Mouse (Mus musculus) cerebellum, postnatal 25 days (tissue): ENCODE measurements around the gene Tbc1d2.
A peak's percentile ranks its signal among the peaks of the same experiment; 100 is the strongest.
"Not testable (repeated sequence)": the region's sequence is repeated elsewhere in the genome, so short reads cannot be mapped to it uniquely, and the experiment has no call there.

Experiments
- DNase-seq, 2 experiments: peaks; one replicate each; pipeline ENCODE4 v3.0.0; 2021; ENCODE audit warnings: mixed read lengths in 2 of 2

The Tbc1d2 gene

DNA sequence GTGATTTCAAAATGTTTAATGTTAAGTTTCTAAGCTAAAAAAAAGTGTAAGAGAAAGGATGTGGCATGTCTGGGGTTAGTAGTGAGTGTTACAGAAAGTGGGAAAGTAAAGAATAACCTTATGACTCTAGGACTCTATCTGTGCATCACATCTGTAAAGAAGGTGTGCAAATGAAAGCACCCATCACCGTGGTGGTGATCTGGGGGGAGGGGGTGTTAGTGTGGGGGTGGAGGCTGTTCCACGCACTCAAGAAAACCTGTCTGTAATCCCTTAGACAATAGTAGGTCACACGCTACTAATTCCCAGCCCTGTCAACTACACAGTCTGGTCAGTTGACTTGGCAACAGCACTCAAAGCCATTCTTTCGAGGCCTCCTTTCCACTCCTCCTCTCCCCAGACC lies 8.7 kb downstream of the Tbc1d2 start:
- DNase-seq = no peak

DNA sequence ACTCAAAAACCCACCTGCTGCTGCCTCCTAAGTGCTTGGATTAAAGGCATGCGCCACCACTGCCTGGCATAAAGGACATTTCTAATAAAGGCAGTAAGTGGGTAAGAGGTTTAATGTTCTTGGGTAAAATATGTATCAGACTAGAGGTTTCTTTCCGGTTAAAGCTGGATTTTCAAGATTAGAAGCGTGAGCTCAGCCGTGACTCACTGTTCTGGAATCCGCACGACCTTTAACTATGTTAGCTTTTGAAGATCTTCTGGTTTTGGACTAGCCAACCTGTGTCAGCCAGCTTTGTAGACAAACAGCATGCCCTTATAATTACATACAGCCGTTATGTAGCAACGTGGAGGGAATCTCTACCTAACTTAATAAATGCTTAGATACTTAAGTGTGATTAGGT lies 10.1 kb downstream of the Tbc1d2 start:
- no peak for DNase-seq

DNA sequence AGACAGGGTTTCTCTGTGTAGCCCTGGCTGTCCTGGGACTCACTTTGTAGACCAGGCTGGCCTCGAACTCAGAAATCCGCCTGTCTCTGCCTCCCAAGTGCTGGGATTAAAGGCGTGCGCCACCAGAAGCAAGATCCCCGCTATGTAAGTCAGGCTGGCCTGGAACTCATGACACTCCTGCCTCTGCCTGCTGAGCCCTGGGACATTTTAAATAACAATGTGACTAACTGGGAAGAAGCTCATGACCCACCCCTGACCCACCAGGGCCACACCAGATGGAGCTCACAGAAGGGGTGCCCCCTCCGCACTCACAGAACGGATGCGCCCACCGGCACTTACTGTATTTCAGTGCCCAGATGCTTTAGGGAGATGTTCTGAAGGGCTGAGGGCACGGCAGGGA lies 12.8 kb downstream of the Tbc1d2 start:
- DNase-seq = not testable (repeated sequence)

DNA sequence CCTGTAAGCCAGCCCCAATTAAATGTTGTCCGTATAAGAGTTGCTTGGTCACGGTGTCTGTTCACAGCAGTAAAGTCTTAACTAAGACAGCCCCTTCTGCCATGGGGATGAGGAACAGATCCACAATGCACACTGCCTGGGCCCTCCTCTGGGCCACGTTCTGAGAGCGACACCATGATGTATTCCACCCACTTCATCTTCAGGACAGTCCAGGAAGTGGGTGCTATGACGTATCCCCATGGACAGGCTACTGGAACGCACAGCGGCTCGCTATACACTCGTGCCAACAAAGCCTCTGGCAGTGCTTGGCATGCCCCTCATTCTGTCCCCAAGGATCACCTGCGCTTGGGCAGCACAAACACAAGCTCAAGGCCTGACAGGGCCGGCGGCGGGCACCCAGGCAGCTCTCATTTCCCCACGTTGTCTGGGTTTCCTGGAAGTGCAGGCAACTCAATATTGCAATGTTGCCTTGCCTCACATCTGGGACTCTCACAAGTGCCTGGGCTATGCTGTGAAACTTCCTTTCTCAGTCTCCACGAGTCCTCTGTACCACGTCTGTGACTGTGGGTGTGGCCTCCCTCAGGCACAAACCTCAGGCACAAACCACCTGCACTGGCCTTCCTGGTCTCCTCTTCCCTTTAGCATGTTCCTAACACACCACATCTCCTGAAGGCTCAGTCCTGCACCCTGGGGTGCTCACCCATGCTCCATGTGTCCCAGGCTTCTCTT lies 14.1 kb downstream of the Tbc1d2 start:
- no peak for DNase-seq

DNA sequence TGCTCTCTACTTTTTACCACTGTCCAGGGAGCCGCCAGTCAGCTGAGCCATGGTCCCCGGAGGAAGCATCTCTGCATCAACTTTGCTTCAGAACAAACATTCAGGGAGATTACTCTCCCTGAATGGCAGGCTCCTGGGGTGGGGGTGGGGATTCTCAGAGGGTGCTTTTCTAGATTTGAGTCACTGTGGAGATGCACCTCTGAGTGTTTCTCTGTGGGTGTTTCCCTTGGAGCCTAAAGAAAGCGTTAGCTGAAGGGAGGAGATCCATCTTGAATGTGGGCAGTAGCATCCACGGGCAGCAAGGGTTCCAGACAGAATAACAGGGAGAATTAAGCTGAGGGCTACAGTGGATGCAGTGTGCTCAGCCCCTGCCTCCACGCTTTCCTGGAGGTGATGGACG lies 15.1 kb downstream of the Tbc1d2 start:
- DNase-seq = no peak

DNA sequence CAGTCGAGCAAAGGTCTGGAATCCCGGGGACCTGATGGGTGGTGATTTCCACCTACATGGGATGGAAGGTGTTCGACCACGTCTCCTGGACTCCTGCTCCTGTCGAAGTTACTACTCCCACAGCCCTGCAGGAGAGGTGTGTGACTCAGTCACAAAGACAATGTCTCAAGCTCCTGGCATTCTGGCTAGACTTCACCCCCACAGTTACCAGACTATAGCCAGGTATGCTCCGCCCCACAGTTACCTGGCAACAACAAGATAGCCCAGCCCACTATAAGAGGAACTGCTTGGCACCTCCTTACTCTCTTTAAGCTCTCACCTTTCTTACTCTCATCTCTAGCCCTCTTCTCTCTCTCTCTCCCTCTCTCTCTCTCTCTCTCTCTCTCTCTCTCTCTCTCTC lies 16.4 kb downstream of the Tbc1d2 start:
- DNase-seq = not testable (repeated sequence)

DNA sequence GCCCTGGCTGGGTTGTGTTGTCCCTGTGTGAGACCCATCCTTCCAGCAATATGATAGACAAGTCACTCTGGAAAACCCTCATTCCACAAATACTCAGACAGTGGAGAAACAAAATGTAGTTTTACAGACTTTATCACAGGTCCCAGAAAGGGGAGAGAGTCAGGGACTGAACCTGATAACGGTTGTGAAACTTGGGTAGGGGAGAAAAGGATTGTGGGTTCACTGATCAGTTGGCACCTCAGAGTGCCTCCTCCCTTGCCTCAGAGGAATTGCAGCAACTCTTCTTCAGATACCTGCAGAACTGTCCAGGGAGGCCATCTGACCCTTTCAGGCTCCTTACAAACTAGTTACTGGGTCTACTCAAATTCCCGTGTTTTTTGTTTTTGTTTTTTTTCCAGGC lies 17.5 kb downstream of the Tbc1d2 start:
- no peak for DNase-seq

DNA sequence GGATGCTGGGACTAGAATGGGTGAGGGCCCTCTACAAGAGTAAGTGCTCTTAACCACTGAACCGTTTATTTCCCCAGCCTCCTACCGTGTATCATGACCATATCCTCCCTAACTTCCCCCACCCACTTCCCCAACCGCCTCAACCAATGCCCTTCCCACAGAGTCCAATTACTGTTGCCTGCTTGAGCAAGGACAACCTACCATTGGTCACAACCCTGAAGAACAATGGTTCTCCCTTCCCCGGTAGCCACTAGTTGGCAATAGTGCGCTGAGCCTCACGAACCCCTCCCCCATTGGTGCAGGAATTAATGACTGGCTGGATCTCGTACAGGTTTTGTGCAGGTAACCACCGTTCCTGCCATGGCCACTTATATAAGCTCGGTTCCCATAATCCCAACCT lies 19.6 kb downstream of the Tbc1d2 start:
- no peak for DNase-seq

DNA sequence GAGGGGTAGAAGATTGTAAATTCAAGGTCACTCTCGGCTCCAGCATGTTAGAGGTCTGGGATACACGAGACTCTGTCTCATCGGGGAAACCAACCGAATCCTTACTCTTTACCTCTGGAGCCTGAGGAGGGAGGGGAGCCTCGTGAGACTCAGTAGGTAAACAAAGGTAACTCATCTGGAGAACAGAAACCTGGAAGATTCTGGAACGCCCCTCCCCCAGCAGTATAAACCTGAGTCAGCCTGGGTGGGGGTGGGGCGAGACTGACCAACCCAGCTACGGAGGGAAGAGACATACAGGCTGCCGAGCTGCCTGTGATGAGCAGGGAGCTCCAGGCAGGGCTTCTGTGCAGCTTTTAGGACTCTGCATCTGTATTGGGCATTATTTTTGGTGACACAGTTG lies 21.1 kb downstream of the Tbc1d2 start:
- DNase-seq = no peak

DNA sequence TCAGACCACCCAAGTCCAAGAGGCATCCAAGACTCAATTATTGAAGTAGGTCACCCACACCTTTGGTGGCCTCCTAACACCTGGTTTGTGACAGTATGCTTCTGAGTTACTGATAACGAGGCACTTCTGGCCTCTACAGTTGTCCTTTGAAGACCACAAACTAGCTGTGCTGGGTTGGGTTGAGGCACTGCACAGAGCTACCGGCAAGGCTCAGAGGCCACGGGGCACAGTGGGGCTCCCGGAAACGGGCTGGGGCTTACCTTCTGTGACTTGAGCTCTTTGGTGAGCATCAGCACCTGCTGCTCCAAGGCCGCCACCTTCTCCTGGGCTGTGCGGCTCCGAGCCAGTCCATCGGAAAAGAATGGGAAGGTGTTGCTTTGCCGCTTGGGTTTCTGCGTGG lies 21.9 kb downstream of the Tbc1d2 start:
- no peak for DNase-seq

DNA sequence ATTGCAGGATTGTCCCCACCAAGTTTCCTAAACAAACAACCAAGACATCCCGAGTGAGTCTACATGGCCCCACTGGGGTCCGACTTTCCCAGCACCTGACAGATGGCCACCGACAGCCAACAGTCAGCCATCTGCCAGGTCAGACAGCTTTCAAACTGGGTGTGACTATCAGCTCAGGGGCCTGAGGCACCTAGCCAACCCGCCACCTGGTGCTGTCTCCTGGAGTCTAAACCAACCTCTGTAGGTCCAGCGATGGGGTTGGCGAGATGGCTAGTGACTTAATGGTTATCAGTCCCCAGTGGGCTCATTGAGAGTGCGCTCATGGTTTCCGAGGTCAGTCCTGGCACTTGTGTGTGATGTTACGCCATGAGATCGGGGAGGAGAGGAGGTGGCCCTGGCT lies 24.9 kb downstream of the Tbc1d2 start:
- peak; percentile 90 to 92 for DNase-seq

DNA sequence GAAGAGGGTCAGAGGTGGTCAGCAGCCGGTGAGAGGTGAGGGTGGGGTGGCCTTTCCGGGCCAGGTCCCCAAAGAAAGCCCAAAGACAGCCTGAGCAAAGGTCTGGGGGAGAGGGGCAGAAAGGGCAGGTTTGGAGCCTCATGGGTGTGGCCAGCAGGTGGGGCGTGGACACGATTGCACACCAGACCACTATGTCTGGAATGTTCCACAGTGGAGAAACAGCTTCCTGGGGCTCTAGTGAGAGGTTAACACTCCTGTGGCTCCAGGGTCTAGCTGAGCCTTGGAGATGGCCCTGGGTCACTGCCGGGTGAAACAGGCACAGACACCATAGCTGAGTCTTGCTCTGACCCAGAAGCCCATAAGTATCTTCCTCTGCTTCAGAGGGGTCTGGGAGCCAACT lies 27.0 kb downstream of the Tbc1d2 start:
- no peak for DNase-seq

DNA sequence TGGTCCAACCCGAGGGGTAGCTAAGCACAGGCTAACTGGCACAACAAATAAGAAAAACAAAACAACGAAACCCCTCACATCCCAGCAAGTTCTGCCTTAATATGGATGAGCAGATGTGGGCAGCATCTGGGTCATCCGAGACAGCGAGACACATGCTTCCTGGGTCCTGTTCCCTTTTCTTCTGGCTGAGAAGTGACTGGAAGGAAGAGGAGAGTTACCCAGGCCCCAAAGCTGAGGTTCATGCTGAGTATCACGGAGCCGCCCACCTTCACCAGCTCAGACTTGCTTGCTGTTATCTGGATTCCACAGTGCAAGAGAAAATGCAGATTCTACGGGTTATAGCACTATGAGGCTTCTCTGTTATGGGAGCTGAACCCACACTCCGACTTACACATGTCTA lies 29.1 kb downstream of the Tbc1d2 start:
- peak in 1 of 2 experiments; percentile 7 for DNase-seq

DNA sequence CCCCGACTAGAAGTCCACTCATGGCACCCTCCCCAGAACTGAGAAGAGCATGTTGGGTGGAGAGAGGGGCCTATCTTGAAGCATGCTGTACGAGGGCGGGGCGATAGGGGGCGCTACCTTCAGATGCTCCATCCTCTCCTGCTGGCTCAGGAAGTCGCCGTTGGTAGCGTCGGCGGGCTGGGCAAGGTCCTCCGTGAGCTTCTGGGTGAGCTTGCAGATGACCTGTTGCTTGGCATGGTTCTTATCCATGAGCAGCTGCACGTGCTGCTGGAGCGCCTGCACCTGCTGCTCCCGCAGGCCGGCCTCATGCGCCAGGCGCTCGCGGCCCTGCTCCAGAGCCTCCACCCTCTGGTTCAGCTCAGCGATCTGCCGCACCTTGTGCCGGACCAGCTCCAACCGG lies 29.7 kb downstream of the Tbc1d2 start:
- DNase-seq = peak; percentile 57 to 69

DNA sequence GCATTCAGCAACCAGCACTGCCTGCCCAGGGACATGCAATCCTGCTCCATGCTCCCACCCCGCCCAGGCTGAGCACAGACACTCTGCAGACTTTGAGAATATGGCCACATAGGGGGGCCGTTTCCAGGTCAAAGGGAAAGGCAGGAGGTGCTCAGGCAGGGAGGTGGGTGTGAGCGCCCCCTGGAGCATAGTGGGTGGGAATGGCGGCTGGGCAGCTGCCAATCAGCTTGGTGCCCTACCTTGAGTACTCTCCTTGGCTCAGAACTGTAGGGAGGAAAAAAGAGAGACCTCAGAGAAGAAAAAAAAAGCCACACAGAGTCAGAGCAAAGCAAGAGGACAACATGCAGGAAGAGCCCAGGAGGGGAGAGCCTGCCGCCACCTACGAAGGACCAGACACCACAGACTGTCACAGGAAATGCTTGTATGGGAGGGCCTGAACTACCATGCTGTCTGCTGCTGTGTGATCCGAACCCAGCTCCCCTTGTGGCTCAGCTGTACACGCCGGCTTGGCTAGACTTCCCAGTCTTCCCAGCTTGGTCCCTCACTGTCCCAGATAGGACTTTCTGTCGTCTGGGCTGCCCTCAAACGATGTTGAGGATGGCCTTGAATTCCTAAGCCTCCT lies 31.7 kb downstream of the Tbc1d2 start:
- peak in 1 of 2 experiments; percentile 18 for DNase-seq

DNA sequence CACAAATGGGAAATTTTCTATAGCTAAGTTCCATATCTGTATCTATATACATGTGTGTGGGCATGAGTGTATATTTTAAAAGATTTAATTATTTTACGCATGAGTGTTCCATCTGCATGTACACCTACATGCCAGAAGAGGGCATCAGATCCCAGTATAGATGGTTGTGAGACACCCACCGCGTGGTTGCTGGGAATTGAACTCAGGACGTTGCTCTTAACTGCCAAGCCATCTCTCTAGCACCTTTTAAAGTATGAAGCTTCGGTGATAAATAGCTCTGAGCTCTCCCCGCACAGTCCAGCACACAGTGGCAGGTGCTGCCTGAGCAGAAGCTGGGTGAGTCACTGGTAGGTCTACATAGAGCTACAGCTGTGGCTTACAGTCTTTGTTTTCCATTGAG lies 32.6 kb downstream of the Tbc1d2 start:
- no peak for DNase-seq

DNA sequence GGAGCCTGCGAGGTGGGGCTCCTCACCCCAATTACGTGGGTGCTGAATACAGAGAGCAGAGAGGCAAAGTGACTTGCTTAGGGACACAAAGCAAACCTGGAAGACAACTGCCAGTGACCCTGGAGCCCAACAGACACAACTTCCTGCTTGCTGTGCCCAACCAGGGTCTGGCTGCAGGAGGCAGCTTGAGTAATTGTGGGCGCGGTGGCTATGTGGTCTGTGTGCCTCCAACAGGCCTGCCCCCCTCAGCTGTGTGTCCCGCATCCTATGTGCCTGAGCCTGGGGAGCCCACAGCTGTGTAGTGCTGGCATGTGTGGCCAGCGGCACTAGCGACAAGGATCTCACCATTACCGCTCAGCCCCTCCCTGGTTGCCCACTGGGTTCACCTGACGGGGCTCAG lies 35.4 kb downstream of the Tbc1d2 start:
- DNase-seq = no peak

DNA sequence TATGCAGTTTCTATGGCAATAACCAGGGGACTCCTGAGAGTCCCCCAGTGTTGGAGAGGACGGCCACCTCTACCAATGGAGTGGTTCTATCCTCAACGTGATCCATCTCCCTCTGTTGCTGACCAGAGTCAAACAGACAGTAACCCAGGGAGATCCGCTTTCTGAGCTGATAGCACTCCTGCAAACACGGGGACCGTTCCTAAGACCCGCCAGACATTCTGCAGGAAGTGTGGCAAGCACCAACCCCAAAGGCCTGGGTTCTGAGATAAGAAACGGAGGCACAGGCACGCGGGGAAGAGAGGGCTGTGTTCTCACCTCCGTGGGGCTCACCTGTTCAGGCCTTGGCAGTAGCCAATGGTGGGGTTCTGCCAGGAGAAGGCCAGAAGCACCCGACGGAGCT lies 36.4 kb downstream of the Tbc1d2 start:
- no peak for DNase-seq

DNA sequence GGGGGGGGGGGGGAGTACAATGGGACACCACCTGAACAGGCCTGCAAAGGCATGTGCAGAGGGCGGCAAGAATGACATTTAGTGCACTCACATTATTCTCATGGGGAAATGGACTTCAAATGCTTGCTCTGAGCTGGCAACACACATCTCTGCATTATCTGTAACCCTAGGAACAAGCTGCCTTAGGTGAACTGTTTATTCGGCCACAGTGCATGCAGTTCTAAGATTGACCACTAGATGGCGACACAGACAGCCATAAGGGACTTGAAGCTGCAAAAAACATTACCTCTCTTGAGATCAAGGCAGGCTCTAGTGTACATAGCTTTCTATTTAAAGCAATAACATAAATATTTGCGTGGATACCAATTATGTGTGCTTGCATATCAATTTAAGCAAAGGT lies 38.8 kb downstream of the Tbc1d2 start:
- DNase-seq = peak; percentile 92 to 94

DNA sequence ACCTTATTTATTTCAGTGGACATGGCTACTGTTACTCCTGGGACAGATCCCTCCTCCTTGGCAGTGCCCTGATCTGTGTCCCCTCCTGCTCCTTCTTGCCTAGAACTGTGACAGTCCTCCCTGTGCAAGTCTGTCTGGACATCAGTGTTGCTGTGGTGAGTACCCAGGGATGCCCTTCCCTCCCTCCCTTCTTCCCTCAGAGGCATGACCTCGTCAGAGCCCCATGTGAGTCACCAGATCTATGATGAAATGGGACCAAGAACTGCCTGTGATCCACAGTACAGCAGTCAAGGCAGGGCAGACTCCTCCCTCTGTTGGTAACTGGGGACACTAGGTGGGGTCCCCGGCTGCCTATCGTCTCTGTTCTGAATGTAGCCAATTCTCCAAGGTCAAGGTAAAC lies 42.4 kb downstream of the Tbc1d2 start:
- DNase-seq = no peak

DNA sequence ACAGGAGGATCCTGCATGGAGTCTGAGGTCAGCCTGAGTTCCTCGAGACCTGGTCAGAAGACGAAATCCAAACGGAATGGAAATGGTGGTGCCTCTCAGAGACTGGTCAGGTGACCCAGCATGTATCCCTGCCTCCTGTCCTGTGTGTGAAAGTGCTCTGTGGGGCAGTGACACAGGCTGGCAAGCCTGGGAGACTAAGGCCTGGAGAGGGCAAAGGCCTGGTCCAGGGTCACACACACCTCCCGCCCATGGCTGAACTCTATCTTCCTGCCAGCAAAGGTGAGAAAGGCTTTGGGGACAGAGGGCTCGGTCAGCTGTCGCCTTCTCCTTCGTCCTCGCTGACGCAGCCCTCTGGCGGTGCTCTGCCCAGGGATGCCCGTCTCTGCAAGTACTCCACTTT lies 44.6 kb downstream of the Tbc1d2 start:
- DNase-seq = no peak

DNA sequence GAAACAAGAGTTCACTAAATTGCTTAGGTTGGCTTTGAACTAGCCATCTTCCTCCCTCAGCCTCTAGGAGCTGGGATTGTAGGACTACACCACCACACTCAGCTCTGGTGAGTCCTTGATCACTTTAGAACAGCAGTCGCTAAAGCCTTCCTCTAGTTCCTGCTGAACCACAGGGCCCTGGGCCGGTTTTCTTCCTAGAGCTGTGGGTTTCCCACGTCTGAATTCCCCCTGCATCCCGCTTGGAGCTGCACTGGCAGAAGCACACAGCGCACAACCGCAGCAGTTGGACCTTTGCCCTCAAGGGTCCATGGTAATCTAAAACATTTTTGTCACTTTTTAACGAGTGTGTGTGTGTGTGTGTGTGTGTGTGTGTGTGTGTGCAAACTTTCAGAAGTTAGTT lies 47.3 kb downstream of the Tbc1d2 start:
- peak in 1 of 2 experiments; percentile 31 for DNase-seq

DNA sequence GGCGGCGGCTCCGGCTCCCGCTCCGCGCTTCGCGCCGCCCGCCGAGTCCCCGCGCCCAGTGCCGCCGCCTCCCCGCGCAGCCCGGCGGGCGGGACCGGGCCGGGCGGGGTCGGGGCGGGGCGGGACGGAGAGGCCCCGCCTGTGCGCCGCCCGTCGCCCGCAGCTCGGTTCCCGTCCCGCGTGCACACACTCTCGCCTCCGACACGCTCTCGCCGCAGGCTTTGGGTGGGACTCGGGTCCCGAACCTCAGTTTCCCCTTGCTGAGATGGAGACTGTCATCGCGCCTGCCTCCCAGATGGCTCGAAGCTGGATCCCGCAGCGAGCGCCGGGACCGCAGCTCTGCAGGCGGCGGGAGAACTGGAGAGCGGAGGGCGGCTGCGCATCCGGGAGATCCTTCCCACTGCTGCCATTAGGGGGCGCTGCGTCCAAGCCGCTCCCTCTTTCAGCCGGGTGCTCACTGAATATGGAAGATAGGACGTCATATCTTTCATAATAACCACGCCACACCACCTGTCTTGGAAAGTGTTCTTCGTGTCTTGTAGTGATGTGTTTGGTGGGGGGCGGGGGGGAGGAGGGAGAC lies 48.1 kb downstream of the Tbc1d2 start, which contains the start of gene Coro2a:
Coro2a (minus strand) TSS at position 359 of the 580 bp plus-strand sequence.
- DNase-seq = peak; percentile 96 to 97

DNA sequence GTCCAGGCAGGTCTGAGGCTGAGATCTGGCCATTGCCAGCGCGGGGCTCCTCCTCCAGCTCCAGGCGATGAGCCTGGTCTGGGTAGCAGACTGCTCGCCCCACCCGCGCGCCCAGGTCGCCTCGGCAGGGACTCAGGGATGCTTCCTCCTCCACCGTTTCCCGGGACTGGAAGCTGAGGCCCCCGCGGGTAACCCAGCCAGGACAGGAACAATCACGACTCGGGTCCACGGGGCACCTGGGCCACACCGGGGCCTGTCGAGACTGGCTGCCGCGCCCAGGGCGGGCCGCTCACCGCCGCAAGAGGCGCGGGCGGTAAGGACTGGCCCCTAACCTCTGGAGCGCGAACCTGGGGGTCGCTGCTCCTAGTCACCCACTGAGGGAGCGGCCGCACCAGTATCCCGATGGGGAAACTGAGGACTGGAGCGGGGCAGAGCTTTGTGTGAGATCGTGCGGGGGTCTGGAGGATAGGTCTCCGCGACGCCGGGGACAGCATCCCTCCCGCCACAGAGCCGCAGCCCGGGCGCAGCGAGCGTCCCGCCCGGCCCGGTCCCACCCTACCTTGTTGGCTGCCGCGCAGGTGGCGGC lies 48.7 kb downstream of the Tbc1d2 start:
- DNase-seq = peak; percentile 81 to 85
